Mouse (Mus musculus): ENCODE data around the gene Gm28048.

The Gm28048 gene

GRCm38 (mm10) chr11:22813427-22813826 lies 168.5 kb downstream of the Gm28048 start:
- no peak for DNase-seq (ENCODE audit: low read depth in 2 of 2, low spot score in 2 of 2)

- no peak for DNase-seq (ENCODE audit: low read depth in 2 of 2, low spot score in 2 of 2)
These were observed 170.5 kb downstream of the Gm28048 start for GRCm38 (mm10) chr11:22811413-22811812.

GRCm38 (mm10) chr11:22809465-22810096 lies 172.3 kb downstream of the Gm28048 start:
- DNase-seq (ENCODE audit: low read depth in 2 of 2, low spot score in 2 of 2), result no peak

- no peak for DNase-seq (ENCODE audit: low read depth in 2 of 2, low spot score in 2 of 2)
These were observed 173.8 kb downstream of the Gm28048 start for GRCm38 (mm10) chr11:22808040-22808439.

GRCm38 (mm10) chr11:22805171-22805570 lies 176.7 kb downstream of the Gm28048 start:
- DNase-seq (ENCODE audit: low read depth in 2 of 2, low spot score in 2 of 2), result no peak

- no peak for DNase-seq (ENCODE audit: low read depth in 2 of 2, low spot score in 2 of 2)
These were observed 181.9 kb downstream of the Gm28048 start for GRCm38 (mm10) chr11:22799987-22800424.

- no peak for DNase-seq (ENCODE audit: low read depth in 2 of 2, low spot score in 2 of 2)
These were observed 183.0 kb downstream of the Gm28048 start for GRCm38 (mm10) chr11:22798916-22799315.

- no peak for DNase-seq (ENCODE audit: low read depth in 2 of 2, low spot score in 2 of 2)
These were observed 187.2 kb downstream of the Gm28048 start for GRCm38 (mm10) chr11:22794734-22795133.

- DNase-seq (ENCODE audit: low read depth in 2 of 2, low spot score in 2 of 2), result no peak
These were observed 188.0 kb downstream of the Gm28048 start for GRCm38 (mm10) chr11:22793881-22794203.

- no peak for DNase-seq (ENCODE audit: low read depth in 2 of 2, low spot score in 2 of 2)
These were observed 188.6 kb downstream of the Gm28048 start for GRCm38 (mm10) chr11:22793176-22793880.

GRCm38 (mm10) chr11:22792149-22792548 lies 189.7 kb downstream of the Gm28048 start:
- no peak for DNase-seq (ENCODE audit: low read depth in 2 of 2, low spot score in 2 of 2)

GRCm38 (mm10) chr11:22791726-22792125 lies 190.2 kb downstream of the Gm28048 start:
- DNase-seq (ENCODE audit: low read depth in 2 of 2, low spot score in 2 of 2), result no peak

GRCm38 (mm10) chr11:22787833-22788232 lies 194.1 kb downstream of the Gm28048 start:
- no peak for DNase-seq (ENCODE audit: low read depth in 2 of 2, low spot score in 2 of 2)

All from CD8-positive naive resting alpha-beta T cell, adult 2 months (primary cell).